Mouse (Mus musculus): ENCODE measurements around the gene Map2k6.

Gene Map2k6

GRCm38 (mm10) chr11:110562320-110563081, 163.6 kb downstream of the Map2k6 start:
- no peak for DNase-seq (ENCODE audit: low spot score in 2 of 2)

DNA sequence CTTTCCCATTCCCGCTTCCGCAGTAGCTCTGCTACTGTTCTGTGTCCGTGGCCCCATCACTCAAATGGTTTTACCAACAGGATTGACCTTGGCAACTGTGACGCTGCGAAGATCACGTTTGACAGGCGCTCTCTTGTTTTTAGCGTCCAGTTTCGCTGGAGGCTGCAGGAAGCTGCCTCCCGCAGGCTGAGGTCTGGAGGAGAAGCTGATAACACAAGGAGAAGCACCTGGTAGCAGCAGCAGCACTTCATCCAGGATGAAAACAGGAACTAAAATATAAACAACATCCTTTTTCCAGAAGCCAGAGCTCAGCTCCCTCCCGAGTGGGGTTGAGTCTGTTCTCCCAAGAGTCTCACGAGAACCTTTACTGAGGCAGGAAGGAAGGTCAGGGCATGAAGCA, 164.3 kb downstream of the Map2k6 start:
- no peak for DNase-seq (ENCODE audit: low spot score in 2 of 2)

DNA sequence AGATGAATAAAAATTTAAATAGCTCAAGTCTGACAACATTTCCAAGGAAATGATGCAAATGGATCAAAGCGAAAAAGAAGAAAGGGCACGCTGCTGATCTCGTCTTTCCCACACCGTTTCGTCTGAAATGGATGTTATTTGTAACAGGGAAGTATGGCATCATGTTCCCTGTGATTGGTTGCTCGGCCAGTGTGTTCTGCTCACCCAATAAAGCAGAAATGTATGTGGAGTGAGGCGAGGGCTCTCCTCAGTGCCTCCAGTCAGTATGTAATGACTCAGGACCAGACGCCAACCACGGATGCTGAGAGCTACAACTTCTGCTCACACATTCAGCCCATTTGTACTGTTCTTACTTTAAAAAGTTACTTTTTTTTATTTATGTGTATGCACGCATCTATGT, 164.9 kb downstream of the Map2k6 start:
- DNase-seq (ENCODE audit: low spot score in 2 of 2): no peak

GRCm38 (mm10) chr11:110566307-110566706, 167.4 kb downstream of the Map2k6 start:
- no peak for DNase-seq (ENCODE audit: low spot score in 2 of 2)

DNA sequence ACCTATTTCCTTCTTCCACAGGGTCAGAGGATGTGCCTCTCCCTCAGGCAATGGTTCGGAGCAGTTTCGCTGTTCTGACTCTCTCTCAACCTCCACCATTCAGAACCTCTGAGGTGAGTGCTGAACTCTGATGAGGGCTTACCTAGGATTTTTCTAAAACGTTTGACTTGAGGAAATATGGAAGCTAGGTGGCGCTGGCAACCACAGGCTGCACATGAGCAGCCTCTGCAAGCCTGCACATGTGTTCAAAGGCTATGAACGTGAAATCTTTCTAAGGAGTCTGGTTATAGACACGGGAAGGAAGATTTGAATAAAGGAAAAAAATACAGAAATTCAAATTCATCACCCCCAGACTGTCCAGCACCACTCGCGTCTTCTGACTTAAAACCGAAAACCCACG, 173.6 kb downstream of the Map2k6 start:
- peak; percentile 13 to 61 for DNase-seq (ENCODE audit: low spot score in 2 of 2)

Data from frontal cortex, postnatal 14 days (tissue).